Mouse (Mus musculus) ES-Bruce4 (cell line): ENCODE results near the gene Cnnm4.

ENCODE experiments used
- CTCF ChIP-seq: IDR thresholded peaks from one replicate; pipeline ENCODE4 v1.8.1; 2011; ENCODE audit warnings: low read depth, low read length
- POLR2A ChIP-seq: IDR thresholded peaks from one replicate; pipeline ENCODE4 v1.8.1; 2011; ENCODE audit warnings: low read length; ENCODE audit not compliant: insufficient read depth

DNA sequence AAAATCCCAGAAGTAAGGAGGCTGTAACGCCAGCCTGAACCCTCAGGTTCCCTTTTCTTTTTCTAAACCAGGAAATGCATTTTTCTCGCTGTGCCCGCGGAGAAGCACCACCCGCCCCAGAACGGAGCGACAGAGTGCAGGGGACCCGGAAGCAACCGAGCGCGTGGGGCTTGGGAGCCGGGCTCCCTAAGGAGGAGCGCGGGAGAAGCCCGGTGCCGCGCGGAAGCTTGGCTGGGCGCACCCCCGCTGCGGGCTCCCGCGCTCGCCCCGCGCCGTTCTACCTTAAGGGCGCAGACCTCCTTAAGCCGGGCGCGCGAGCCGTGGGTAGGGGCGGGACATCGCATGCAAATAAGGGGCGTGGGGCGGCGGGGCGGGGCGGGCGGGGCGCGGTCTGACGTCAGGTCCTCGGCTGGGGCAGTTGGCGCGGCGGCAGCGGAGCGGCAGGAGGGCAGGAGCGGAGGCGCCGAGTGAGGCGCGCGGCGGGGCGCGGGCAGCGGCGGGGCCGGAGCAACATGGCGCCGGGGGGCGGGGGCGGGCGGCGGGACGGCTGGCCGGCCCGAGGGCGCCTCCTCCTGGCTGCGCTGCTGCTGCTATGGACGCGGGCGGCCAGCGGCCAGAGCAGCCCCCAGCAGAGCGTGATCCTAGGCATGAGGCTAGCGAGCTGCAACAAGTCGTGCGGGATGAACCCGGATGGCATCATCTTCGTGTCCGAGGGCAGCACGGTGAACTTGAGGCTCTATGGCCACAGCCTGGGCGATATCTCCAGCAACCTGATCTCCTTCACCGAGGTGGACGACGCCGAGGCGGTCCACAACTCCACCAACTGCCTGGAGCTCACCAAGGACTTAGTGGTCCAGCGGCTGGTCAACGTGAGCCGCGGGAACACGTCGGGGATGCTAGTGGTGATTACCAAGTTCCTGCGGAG is at the start of gene Cnnm4:
- peak; percentile 31 for TF ChIP-seq CTCF
- TF ChIP-seq POLR2A = no peak
